Mouse (Mus musculus): ENCODE data around the gene Ggt7. TPM values are rescaled to one million over a fixed set of nuclear protein-coding genes. Genes with fewer than 3 reads are reported as not detected.
A peak's percentile ranks its signal among the peaks of the same experiment; 100 is the strongest.

Ggt7 gene
- polyA plus RNA-seq (2012; fragmentation: generic; extraction: Trizol): 6.6 TPM

DNA sequence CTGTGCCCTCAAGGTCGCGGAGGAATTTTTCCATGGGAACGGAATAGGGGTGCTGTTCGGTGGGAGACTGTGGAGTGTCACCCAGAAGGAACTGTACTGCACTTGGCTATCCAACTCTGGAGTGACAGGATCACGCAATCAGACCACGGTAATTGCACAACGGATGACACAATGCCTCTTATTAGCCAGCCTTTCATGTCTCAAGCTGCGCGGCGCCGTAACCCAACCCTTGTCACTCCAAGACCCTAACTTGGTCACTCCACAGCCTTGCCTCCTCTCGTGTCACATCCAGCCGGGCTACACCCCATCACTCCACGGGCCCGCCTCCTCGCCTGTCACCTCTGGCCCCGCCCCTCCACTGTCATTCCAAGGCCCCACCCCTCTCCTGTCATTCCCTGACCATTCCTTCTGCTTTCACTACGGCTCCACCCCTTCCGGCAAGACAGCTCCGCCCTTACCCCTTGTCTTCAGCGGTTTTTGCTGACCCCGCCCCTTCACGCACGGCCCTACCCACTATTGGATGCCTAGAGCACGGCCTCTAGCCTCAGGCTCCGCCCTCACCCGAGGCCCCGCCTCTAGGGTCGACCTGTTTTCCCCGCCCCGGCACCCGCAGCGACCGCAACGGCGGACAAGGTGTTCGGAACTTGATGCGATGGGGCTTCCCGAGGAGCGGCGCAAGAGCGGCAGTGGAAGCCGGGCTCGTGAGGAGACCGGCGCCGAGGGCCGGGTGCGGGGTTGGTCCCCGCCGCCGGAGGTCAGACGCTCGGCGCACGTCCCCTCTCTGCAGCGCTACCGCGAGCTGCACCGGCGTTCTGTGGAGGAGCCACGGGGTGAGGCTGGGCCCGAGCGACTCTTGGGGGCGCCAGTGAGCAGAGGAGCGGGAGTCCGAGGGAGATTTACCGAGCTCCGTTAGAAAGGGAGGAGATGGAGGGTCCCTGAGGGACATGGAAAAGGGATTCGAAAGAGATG is at the start of gene Ggt7, which contains the start of gene Acss2:
Gene Ggt7 (minus strand): TSS at position 783 of the 969 bp plus-strand sequence.
Gene Acss2 (plus strand): TSS at position 494 of the 969 bp plus-strand sequence.
- no peak for TF ChIP-seq REST (IDR thresholded peaks at IDR 0.05; ENCODE audit: insufficient read depth, insufficient read length)
- TF ChIP-seq MYOG (IDR thresholded peaks at IDR 0.05; ENCODE audit: control insufficient read depth in 1 of 3, insufficient read depth in 1 of 3, insufficient read length in 2 of 3, low read depth in 2 of 3): peak in 1 of 3 experiments; percentile 28
- TF ChIP-seq TCF12 (IDR thresholded peaks at IDR 0.05; ENCODE audit: insufficient read depth, poor library complexity, severe bottlenecking): no peak
- peak; percentile 63; the same call in 1 of the 2 replicates for TF ChIP-seq CEBPB (IDR thresholded peaks at IDR 0.05; ENCODE audit: insufficient read depth, poor library complexity, severe bottlenecking)
- TF ChIP-seq MAX (IDR thresholded peaks at IDR 0.05; ENCODE audit: low read depth): no peak
- TF ChIP-seq TCF3 (IDR thresholded peaks at IDR 0.05; ENCODE audit: insufficient read length, low read depth): no peak
- TF ChIP-seq USF1 (IDR thresholded peaks at IDR 0.05; ENCODE audit: low read depth): no peak
- TF ChIP-seq MYOD1 (IDR thresholded peaks at IDR 0.05; ENCODE audit: control insufficient read depth in 1 of 3, insufficient read length in 2 of 3, low read depth in 2 of 3): no peak
- peak; percentile 60 for TF ChIP-seq POLR2A (IDR thresholded peaks at IDR 0.05; ENCODE audit: insufficient read length, low read depth)
- no peak for TF ChIP-seq POLR2AphosphoS2 (IDR thresholded peaks at IDR 0.05; ENCODE audit: insufficient read length, low read depth)
- no peak for TF ChIP-seq E2F4 (IDR thresholded peaks at IDR 0.05; ENCODE audit: insufficient read depth)
- TF ChIP-seq SRF (IDR thresholded peaks at IDR 0.05; ENCODE audit: control insufficient read depth, insufficient read length, low read depth): peak; percentile 16
- H3K27me3 ChIP-seq (ENCODE audit: control insufficient read depth, insufficient read depth, insufficient read length): no peaks in the 10 kb centered on the region
- peak within 1 kb of the TSS; percentile 69 for H3K4me2 ChIP-seq (ENCODE audit: low read depth)
- peak within 1 kb of the TSS; percentile 35 for H3K4me3 ChIP-seq
- H3K79me2 ChIP-seq (ENCODE audit: control insufficient read depth, insufficient read depth): no peaks in the 10 kb centered on the region
- H3ac ChIP-seq (ENCODE audit: control insufficient read depth, insufficient read length): no peak within 1 kb of the TSS
- H3K36me3 ChIP-seq (ENCODE audit: control insufficient read depth, insufficient read depth): no peaks in the 10 kb centered on the region

GRCm38 (mm10) chr2:155567751-155568150 is 49.7 kb upstream of the Ggt7 start:
- Histone ChIP-seq H3K4me3 (no peak overlapping the region), H3K27me3 (ENCODE audit: control insufficient read depth, insufficient read depth, insufficient read length) (no peaks in the 10 kb centered on the region), H3K36me3 (ENCODE audit: control insufficient read depth, insufficient read depth) (peaks cover 32% of the 10 kb centered on the region), H3K4me2 (ENCODE audit: low read depth) (no peak overlapping the region), H3ac (ENCODE audit: control insufficient read depth, insufficient read length) (no peak overlapping the region), H3K79me2 (ENCODE audit: control insufficient read depth, insufficient read depth) (no peaks in the 10 kb centered on the region)
- TF ChIP-seq TCF3 (IDR thresholded peaks at IDR 0.05; ENCODE audit: insufficient read length, low read depth): no peak
- TF ChIP-seq CEBPB (IDR thresholded peaks at IDR 0.05; ENCODE audit: insufficient read depth, poor library complexity, severe bottlenecking): no peak
- no peak for TF ChIP-seq USF1 (IDR thresholded peaks at IDR 0.05; ENCODE audit: low read depth)
- no peak for TF ChIP-seq MYOG (IDR thresholded peaks at IDR 0.05; ENCODE audit: control insufficient read depth in 1 of 3, insufficient read depth in 1 of 3, insufficient read length in 2 of 3, low read depth in 2 of 3)
- no peak for TF ChIP-seq TCF12 (IDR thresholded peaks at IDR 0.05; ENCODE audit: insufficient read depth, poor library complexity, severe bottlenecking)

DNA sequence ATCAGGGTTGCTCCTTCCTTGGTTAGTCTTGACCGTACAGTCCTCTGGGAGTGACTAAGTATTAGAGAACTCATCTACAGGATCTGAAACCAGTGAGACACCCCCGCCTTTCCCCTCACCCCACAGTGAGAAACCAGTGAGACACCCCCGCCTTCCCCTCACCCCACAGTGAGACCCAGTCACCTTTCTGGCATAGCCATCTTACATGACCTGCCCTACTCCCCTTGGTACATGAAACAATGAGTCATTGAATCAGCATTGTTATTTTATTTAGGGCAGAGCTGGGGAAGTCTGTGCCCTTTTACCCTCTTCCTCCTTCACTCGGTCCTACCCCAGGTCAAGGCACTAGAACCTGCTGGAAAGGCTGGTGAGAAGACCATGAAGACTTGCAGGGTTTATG is 44.9 kb upstream of the Ggt7 start:
- Histone ChIP-seq H3K79me2 (ENCODE audit: control insufficient read depth, insufficient read depth) (no peaks in the 10 kb centered on the region), H3ac (ENCODE audit: control insufficient read depth, insufficient read length) (no peak overlapping the region), H3K4me2 (ENCODE audit: low read depth) (no peak overlapping the region), H3K4me3 (no peak overlapping the region), H3K27me3 (ENCODE audit: control insufficient read depth, insufficient read depth, insufficient read length) (no peaks in the 10 kb centered on the region), H3K36me3 (ENCODE audit: control insufficient read depth, insufficient read depth) (peaks cover 35% of the 10 kb centered on the region)
- TF ChIP-seq MYOG (IDR thresholded peaks at IDR 0.05; ENCODE audit: control insufficient read depth in 1 of 3, insufficient read depth in 1 of 3, insufficient read length in 2 of 3, low read depth in 2 of 3) (no peak), MAX (IDR thresholded peaks at IDR 0.05; ENCODE audit: low read depth) (no peak), POLR2A (IDR thresholded peaks at IDR 0.05; ENCODE audit: insufficient read length, low read depth) (no peak), CEBPB (IDR thresholded peaks at IDR 0.05; ENCODE audit: insufficient read depth, poor library complexity, severe bottlenecking) (no peak), POLR2AphosphoS2 (IDR thresholded peaks at IDR 0.05; ENCODE audit: insufficient read length, low read depth) (no peak), TCF3 (IDR thresholded peaks at IDR 0.05; ENCODE audit: insufficient read length, low read depth) (no peak), TCF12 (IDR thresholded peaks at IDR 0.05; ENCODE audit: insufficient read depth, poor library complexity, severe bottlenecking) (no peak), REST (IDR thresholded peaks at IDR 0.05; ENCODE audit: insufficient read depth, insufficient read length) (no peak), MYOD1 (IDR thresholded peaks at IDR 0.05; ENCODE audit: control insufficient read depth in 1 of 3, insufficient read length in 2 of 3, low read depth in 2 of 3) (no peak), E2F4 (IDR thresholded peaks at IDR 0.05; ENCODE audit: insufficient read depth) (no peak), SRF (IDR thresholded peaks at IDR 0.05; ENCODE audit: control insufficient read depth, insufficient read length, low read depth) (no peak), USF1 (IDR thresholded peaks at IDR 0.05; ENCODE audit: low read depth) (no peak)

- Histone ChIP-seq H3K4me3 (no peak overlapping the region), H3K4me2 (ENCODE audit: low read depth) (no peak overlapping the region), H3K79me2 (ENCODE audit: control insufficient read depth, insufficient read depth) (no peaks in the 10 kb centered on the region), H3ac (ENCODE audit: control insufficient read depth, insufficient read length) (no peak overlapping the region), H3K27me3 (ENCODE audit: control insufficient read depth, insufficient read depth, insufficient read length) (no peaks in the 10 kb centered on the region), H3K36me3 (ENCODE audit: control insufficient read depth, insufficient read depth) (peaks cover 35% of the 10 kb centered on the region)
- TF ChIP-seq MYOD1 (IDR thresholded peaks at IDR 0.05; ENCODE audit: control insufficient read depth in 1 of 3, insufficient read length in 2 of 3, low read depth in 2 of 3) (no peak), REST (IDR thresholded peaks at IDR 0.05; ENCODE audit: insufficient read depth, insufficient read length) (no peak), E2F4 (IDR thresholded peaks at IDR 0.05; ENCODE audit: insufficient read depth) (no peak), CEBPB (IDR thresholded peaks at IDR 0.05; ENCODE audit: insufficient read depth, poor library complexity, severe bottlenecking) (no peak), POLR2AphosphoS2 (IDR thresholded peaks at IDR 0.05; ENCODE audit: insufficient read length, low read depth) (no peak), USF1 (IDR thresholded peaks at IDR 0.05; ENCODE audit: low read depth) (no peak)
Observed at GRCm38 (mm10) chr2:155562209-155562608, 44.2 kb upstream of the Ggt7 start.
